Mouse (Mus musculus) heart, embryonic 10.5 days (tissue): ENCODE data around the gene Aldh3b2. TPM values are rescaled to one million over a fixed set of nuclear protein-coding genes. Genes with fewer than 3 reads are reported as not detected.
A peak's percentile ranks its signal among the peaks of the same experiment; 100 is the strongest.

ENCODE experiments used
- DNase-seq: peaks from one replicate; pipeline ENCODE4 v3.0.0-alpha.2; 2017; ENCODE audit warnings: low spot score
- H3K27ac ChIP-seq: fragments of 300-500 bp; sonication (generic); 2 replicates; pipeline ENCODE4 v1.5.1; 2016; ENCODE audit warnings: mild to moderate bottlenecking
- H3K27me3 ChIP-seq: fragments of 300-500 bp; sonication (generic); 2 replicates; pipeline ENCODE4 v1.6.1; 2016; ENCODE audit warnings: mild to moderate bottlenecking; ENCODE audit not compliant: poor library complexity, insufficient read depth, severe bottlenecking
- H3K36me3 ChIP-seq: fragments of 300-500 bp; sonication (generic); 2 replicates; pipeline ENCODE4 v1.6.1; 2016; ENCODE audit warnings: mild to moderate bottlenecking, moderate library complexity
- H3K4me1 ChIP-seq: fragments of 300-500 bp; sonication (generic); 2 replicates; pipeline ENCODE4 v1.6.1; 2016; ENCODE audit warnings: mild to moderate bottlenecking
- H3K4me3 ChIP-seq: fragments of 300-500 bp; sonication (generic); 2 replicates; pipeline ENCODE4 v1.5.1; 2016; ENCODE audit warnings: mild to moderate bottlenecking, moderate library complexity
- H3K9me3 ChIP-seq: fragments of 300-500 bp; sonication (generic); 2 replicates; pipeline ENCODE4 v1.6.1; 2016; ENCODE audit warnings: mild to moderate bottlenecking, moderate library complexity
- WGBS: fragments of 180-500 bp; shearing (Covaris S2); methylation state at CpG from one replicate; pipeline ENCODE4 v1.1.7; 2016; 5-methylcytosine and 5-hydroxymethylcytosine counted together
- polyA plus RNA-seq: library from polyadenylated mRNA; unstranded; fragments of >200 nt; fragmentation: Nextera tagmentation; extraction: Ambion mirVana; gene quantifications from 2 replicates; pipeline ENCODE4 v1.2.1, GENCODE M21; 2016

Gene Aldh3b2
- polyA plus RNA-seq = 0.51 and 1.8 TPM in 2 replicates

- H3K27ac ChIP-seq = no peak within 1 kb of the TSS
- H3K27me3 ChIP-seq = peaks cover 22% of the 10 kb centered on the region; the same call in 1 of the 2 replicates
- WGBS = 39% methylated on average over 9 of the region's 9 CpGs
- no peaks in the 10 kb centered on the region for H3K9me3 ChIP-seq
- no peaks in the 10 kb centered on the region for H3K36me3 ChIP-seq
- DNase-seq = no peak
- H3K4me3 ChIP-seq = no peak within 1 kb of the TSS
- peaks cover 23% of the 10 kb centered on the region for H3K4me1 ChIP-seq
These were observed at the start of gene Aldh3b2 for GRCm38 (mm10) chr19:3972229-3972628. Gene Aldh3b2 (plus strand): TSS chr19:3972328.

DNA sequence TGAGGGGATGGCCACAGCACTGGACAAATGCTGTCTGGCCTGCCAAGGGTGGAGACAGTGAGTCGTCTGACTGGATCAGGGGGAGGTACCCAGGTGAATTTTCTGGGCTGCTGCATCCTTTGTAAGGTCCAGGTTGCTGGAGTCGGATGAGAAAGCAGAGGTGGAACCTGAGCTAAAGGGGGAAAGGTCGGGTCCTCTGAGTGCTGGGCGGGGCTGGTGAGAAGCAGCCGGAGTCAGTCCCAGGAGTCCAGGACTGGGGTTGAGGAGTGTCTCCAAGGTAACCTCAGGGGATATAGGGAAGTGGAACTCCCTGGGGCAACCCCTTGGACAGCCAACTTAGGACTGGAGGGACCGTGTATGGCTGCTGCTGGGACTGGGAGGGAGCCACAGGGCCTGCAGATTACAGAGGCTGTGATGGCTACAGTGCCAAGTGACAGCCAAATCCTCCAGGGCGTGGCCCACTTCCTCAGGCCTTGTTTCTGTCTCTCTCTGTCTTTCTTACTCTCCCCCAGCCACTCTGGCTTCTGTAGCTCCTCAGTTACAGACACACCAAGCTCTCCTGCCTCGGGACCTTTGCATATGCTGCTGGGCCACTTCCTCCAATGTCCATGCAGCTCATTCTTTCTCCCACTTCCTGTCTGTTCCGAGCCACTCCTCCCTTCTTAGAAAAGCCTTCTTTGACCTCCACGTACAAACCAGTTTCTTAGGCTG lies 49.3 kb upstream of the Aldh3b2 start:
- H3K27me3 ChIP-seq = no peaks in the 10 kb centered on the region
- H3K9me3 ChIP-seq = no peaks in the 10 kb centered on the region
- peaks cover 34% of the 10 kb centered on the region for H3K4me1 ChIP-seq
- H3K27ac ChIP-seq = no peak overlapping the region
- DNase-seq = no peak
- H3K36me3 ChIP-seq = no peaks in the 10 kb centered on the region
- 57% methylated on average over 10 of the region's 10 CpGs for WGBS
- H3K4me3 ChIP-seq = no peak overlapping the region

GRCm38 (mm10) chr19:3923586-3923985 lies 48.5 kb upstream of the Aldh3b2 start:
- 63% methylated on average over 13 of the region's 13 CpGs for WGBS
- H3K27me3 ChIP-seq = no peaks in the 10 kb centered on the region
- peaks cover 34% of the 10 kb centered on the region for H3K4me1 ChIP-seq
- H3K36me3 ChIP-seq = no peaks in the 10 kb centered on the region
- DNase-seq = no peak
- peak overlapping the region; percentile 17; the same call in 1 of the 2 replicates for H3K27ac ChIP-seq
- H3K4me3 ChIP-seq = no peak overlapping the region
- no peaks in the 10 kb centered on the region for H3K9me3 ChIP-seq

- Histone ChIP-seq H3K4me3 (no peak overlapping the region), H3K27ac (peak overlapping the region; percentile 17; the same call in 1 of the 2 replicates), H3K4me1 (peaks cover 30% of the 10 kb centered on the region), H3K9me3 (no peaks in the 10 kb centered on the region), H3K36me3 (no peaks in the 10 kb centered on the region), H3K27me3 (no peaks in the 10 kb centered on the region)
- no peak for DNase-seq
- WGBS = 75% methylated on average over 8 of the region's 8 CpGs
These were observed 47.9 kb upstream of the Aldh3b2 start for GRCm38 (mm10) chr19:3924190-3924589.

DNA sequence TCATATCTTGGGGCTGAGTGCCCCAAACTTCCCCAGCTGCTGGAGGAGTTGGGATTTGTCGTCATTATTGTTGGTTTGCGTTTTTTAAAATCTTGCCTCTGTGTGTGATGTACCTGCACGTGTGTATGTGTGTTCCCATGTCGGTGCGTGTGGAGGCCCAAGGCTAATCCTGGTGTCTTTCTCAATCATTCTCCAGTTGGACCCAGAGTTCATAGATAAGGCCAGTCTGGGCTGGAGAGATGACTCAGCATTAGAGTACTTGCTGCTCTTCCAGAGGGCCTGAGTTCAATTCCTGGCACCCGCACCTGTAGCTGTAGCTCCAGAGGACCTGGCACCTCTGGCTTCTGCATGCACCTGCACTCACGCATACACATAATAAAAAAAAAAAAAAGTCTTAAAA lies 47.3 kb upstream of the Aldh3b2 start:
- no peak overlapping the region for H3K4me3 ChIP-seq
- H3K27ac ChIP-seq = no peak overlapping the region
- H3K9me3 ChIP-seq = no peaks in the 10 kb centered on the region
- 86% methylated on average over 7 of the region's 7 CpGs for WGBS
- no peaks in the 10 kb centered on the region for H3K27me3 ChIP-seq
- DNase-seq = no peak
- H3K4me1 ChIP-seq = peaks cover 29% of the 10 kb centered on the region
- no peaks in the 10 kb centered on the region for H3K36me3 ChIP-seq

DNA sequence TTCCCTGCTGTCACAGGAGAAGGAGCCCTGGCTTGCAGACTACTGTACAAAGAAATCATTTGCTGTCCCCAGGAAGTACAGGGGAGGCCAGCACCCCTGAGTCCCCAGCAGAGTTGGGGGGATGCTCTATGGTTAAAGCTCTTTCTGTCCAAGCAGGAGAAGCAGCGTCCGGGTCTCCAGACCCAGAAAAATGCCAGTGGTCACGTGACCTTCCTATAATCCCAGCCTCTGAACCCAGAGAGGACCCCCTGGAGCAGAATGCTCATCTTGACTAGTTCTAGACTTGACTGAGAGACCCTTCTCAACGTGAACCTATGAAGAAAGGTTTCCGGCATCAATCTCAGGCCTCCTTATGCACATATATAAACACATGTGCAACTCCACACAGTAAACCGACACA lies 46.3 kb upstream of the Aldh3b2 start:
- 79% methylated on average over 6 of the region's 6 CpGs for WGBS

DNA sequence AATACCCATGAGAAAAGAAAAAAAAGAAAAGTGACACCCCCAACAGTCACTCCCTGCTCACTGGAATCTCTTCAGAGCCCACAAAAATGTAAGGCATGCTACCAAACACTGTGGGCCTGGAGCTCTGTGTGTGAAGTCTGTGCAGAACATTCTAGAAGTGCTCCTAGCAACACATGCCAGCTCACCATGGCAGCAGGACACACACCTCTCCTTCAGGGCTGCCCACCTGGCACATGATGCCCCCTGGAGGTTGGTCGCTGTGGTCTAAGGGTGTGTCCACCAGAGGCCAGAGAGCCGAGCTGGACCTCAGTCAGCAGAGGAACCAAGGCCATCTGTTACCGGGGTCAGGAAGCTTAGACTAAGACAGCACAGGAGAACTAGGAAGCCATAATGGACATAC lies 45.8 kb upstream of the Aldh3b2 start:
- peaks cover 39% of the 10 kb centered on the region for H3K4me1 ChIP-seq
- no peaks in the 10 kb centered on the region for H3K36me3 ChIP-seq
- H3K9me3 ChIP-seq = no peaks in the 10 kb centered on the region
- no peak overlapping the region for H3K27ac ChIP-seq
- peaks cover 6% of the 10 kb centered on the region; the same call in 1 of the 2 replicates for H3K27me3 ChIP-seq
- no peak for DNase-seq
- 74% methylated on average over 3 of the region's 3 CpGs for WGBS
- no peak overlapping the region for H3K4me3 ChIP-seq

More for the DNA sequence above, 46.3 kb upstream of the Aldh3b2 start:
- Histone ChIP-seq H3K27ac (no peak overlapping the region), H3K27me3 (peaks cover 6% of the 10 kb centered on the region; the same call in 1 of the 2 replicates), H3K4me1 (peaks cover 39% of the 10 kb centered on the region), H3K36me3 (no peaks in the 10 kb centered on the region), H3K4me3 (no peak overlapping the region), H3K9me3 (no peaks in the 10 kb centered on the region)
- no peak for DNase-seq

DNA sequence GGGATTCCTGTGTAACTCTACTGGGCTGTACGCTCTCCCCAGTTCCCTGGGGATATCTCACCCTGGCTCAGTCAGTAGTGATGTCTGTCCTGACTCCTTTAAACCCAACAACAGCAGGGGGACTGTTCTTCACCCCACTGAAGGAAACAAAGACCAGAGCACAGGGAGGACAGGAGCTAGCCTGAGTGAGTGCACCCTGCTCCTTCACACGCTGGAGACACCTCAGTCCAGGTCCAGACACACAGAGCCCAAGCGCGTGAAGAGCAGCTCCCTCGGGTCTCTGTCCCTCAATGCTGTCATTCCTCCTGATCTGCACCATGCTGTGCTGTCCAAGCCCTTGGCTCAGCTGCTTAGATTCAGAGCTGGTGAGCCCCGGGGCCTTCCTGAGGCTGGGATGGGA lies 45.4 kb upstream of the Aldh3b2 start:
- no peak for DNase-seq
- Histone ChIP-seq H3K4me1 (peaks cover 39% of the 10 kb centered on the region), H3K27ac (no peak overlapping the region), H3K27me3 (peaks cover 6% of the 10 kb centered on the region; the same call in 1 of the 2 replicates), H3K9me3 (no peaks in the 10 kb centered on the region), H3K36me3 (no peaks in the 10 kb centered on the region), H3K4me3 (no peak overlapping the region)
- WGBS = 60% methylated on average over 6 of the region's 6 CpGs

DNA sequence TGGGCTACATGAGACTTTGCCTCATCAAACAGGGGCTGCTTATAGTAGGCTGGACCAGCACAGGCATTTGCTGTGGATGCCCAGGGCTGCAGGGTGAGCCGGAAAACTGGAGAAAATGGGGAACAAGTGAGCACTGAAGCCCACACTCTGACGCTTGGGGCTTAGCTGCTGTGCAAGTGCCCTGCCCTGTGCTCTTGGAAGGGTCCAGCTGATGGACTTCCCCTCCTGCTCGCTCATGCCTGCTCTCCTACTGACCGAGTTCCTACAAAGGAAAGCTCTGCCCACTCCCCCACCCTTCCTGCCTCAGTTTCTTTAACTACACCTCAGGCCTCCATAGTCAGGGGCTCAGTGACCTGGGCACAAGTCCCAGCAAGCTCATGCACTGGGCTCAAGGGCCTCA lies 44.1 kb upstream of the Aldh3b2 start:
- H3K4me3 ChIP-seq = no peak overlapping the region
- no peaks in the 10 kb centered on the region for H3K9me3 ChIP-seq
- H3K36me3 ChIP-seq = no peaks in the 10 kb centered on the region
- H3K4me1 ChIP-seq = peaks cover 34% of the 10 kb centered on the region
- H3K27ac ChIP-seq = no peak overlapping the region
- DNase-seq = no peak
- 86% methylated on average over 4 of the region's 4 CpGs for WGBS
- H3K27me3 ChIP-seq = peaks cover 6% of the 10 kb centered on the region; the same call in 1 of the 2 replicates

DNA sequence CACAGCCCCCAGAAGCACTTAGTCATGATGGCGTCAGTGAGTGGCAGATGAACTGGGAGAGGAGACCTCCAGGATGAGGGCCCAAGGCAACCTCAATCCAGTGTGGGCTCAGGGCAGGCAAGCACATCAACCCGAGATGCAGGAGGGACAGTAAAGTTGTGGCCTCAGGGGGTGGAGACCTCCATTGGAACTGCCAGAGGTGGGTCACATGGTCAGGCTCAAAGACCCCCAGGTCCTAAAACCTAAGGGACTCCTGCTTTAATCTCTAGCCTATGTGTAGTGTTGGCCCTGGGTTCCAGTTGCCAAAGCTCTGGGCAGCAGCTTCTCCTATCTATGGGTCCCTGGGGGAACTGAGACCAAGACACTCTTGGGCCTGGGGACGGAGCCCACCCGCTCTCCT lies 43.3 kb upstream of the Aldh3b2 start:
- peaks cover 6% of the 10 kb centered on the region; the same call in 1 of the 2 replicates for H3K27me3 ChIP-seq
- H3K36me3 ChIP-seq = no peaks in the 10 kb centered on the region
- peaks cover 27% of the 10 kb centered on the region for H3K4me1 ChIP-seq
- H3K4me3 ChIP-seq = no peak overlapping the region
- no peaks in the 10 kb centered on the region for H3K9me3 ChIP-seq
- H3K27ac ChIP-seq = peak overlapping the region; percentile 56
- DNase-seq = no peak
- 79% methylated on average over 4 of the region's 4 CpGs for WGBS

- no peaks in the 10 kb centered on the region for H3K9me3 ChIP-seq
- H3K27ac ChIP-seq = peak within 1 kb of the TSS; percentile 78
- no peak for DNase-seq
- WGBS = 53% methylated on average over 12 of the region's 12 CpGs
- no peaks in the 10 kb centered on the region for H3K36me3 ChIP-seq
- peaks cover 6% of the 10 kb centered on the region; the same call in 1 of the 2 replicates for H3K27me3 ChIP-seq
- peaks cover 21% of the 10 kb centered on the region for H3K4me1 ChIP-seq
- H3K4me3 ChIP-seq = peak within 1 kb of the TSS; percentile 18; the same call in 1 of the 2 replicates
These were observed 42.8 kb upstream of the Aldh3b2 start, which contains the start of gene Aldh3b1 for GRCm38 (mm10) chr19:3929211-3929941. Gene Aldh3b1 (minus strand): TSS chr19:3929808.

GRCm38 (mm10) chr19:3930262-3931057 lies 41.7 kb upstream of the Aldh3b2 start:
- no peaks in the 10 kb centered on the region for H3K9me3 ChIP-seq
- H3K4me1 ChIP-seq = peaks cover 26% of the 10 kb centered on the region
- WGBS = 71% methylated on average over 21 of the region's 21 CpGs
- peaks cover 6% of the 10 kb centered on the region; the same call in 1 of the 2 replicates for H3K27me3 ChIP-seq
- peak overlapping the region; percentile 78 for H3K27ac ChIP-seq
- no peak for DNase-seq
- no peak overlapping the region for H3K4me3 ChIP-seq
- no peaks in the 10 kb centered on the region for H3K36me3 ChIP-seq
